Mouse (Mus musculus): Measurements from ENCODE around the gene Son. TPM values are rescaled to one million over a fixed set of nuclear protein-coding genes. Genes with fewer than 3 reads are reported as not detected.

Gene Son
- polyA plus RNA-seq, 1 experiment, result 67.5 TPM

- Histone ChIP-seq H3K27me3 (ENCODE audit: control insufficient read depth, insufficient read depth, low read length) (no peaks in the 10 kb centered on the region), H3K27ac (ENCODE audit: insufficient read depth, low read depth, low read length) (peak overlapping the region; percentile 18; the same call in 1 of the 2 replicates), H3K4me1 (ENCODE audit: control insufficient read depth, insufficient read depth, insufficient read length, low read length) (no peaks in the 10 kb centered on the region), H3K4me3 (ENCODE audit: low read depth, low read length) (peak overlapping the region; percentile 70), H3K36me3 (ENCODE audit: control insufficient read depth, insufficient read depth, low read length) (peaks cover 10% of the 10 kb centered on the region)
- TF ChIP-seq POLR2A (IDR thresholded peaks at IDR 0.05; ENCODE audit: low read depth, low read length) (no peak), CTCF (IDR thresholded peaks at IDR 0.05; ENCODE audit: extremely low read depth, insufficient read length, insufficient replicate concordance, low read depth, low read length) (no peak)
- WGBS, result 1% methylated on average over 11 of the region's 11 CpGs
Observed at GRCm38 (mm10) chr16:91645995-91646602, 1.2 kb upstream of the Son start.

- WGBS, result under 1% methylated on average over 59 of the region's 59 CpGs
Observed at GRCm38 (mm10) chr16:91646681-91647419, 456 bp upstream of the Son start, which contains the start of gene Gart. TSS of gene Gart (minus strand) at chr16:91646952.

GRCm38 (mm10) chr16:91648220-91648550 is 879 bp downstream of the Son start:
- Histone ChIP-seq H3K36me3 (ENCODE audit: control insufficient read depth, insufficient read depth, low read length) (peaks cover 12% of the 10 kb centered on the region), H3K27ac (ENCODE audit: insufficient read depth, low read depth, low read length) (peak overlapping the region; percentile 97), H3K4me1 (ENCODE audit: control insufficient read depth, insufficient read depth, insufficient read length, low read length) (no peaks in the 10 kb centered on the region), H3K27me3 (ENCODE audit: control insufficient read depth, insufficient read depth, low read length) (no peaks in the 10 kb centered on the region), H3K4me3 (ENCODE audit: low read depth, low read length) (peak overlapping the region; percentile 88)
- TF ChIP-seq CTCF (IDR thresholded peaks at IDR 0.05; ENCODE audit: extremely low read depth, insufficient read length, insufficient replicate concordance, low read depth, low read length) (no peak), POLR2A (IDR thresholded peaks at IDR 0.05; ENCODE audit: low read depth, low read length) (no peak; the same call in 1 of the 2 replicates)
- WGBS, result under 1% methylated on average over 24 of the region's 25 CpGs

More at GRCm38 (mm10) chr16:91646681-91647419, 456 bp upstream of the Son start, which contains the start of gene Gart:
- H3K36me3 ChIP-seq (ENCODE audit: control insufficient read depth, insufficient read depth, low read length), result peaks cover 9% of the 10 kb centered on the region
- H3K27me3 ChIP-seq (ENCODE audit: control insufficient read depth, insufficient read depth, low read length), result no peaks in the 10 kb centered on the region
- H3K27ac ChIP-seq (ENCODE audit: insufficient read depth, low read depth, low read length), result peak within 1 kb of the TSS; percentile 97
- no peaks in the 10 kb centered on the region for H3K4me1 ChIP-seq (ENCODE audit: control insufficient read depth, insufficient read depth, insufficient read length, low read length)
- TF ChIP-seq POLR2A (IDR thresholded peaks at IDR 0.05; ENCODE audit: low read depth, low read length) (peak; percentile 98), CTCF (IDR thresholded peaks at IDR 0.05; ENCODE audit: extremely low read depth, insufficient read length, insufficient replicate concordance, low read depth, low read length) (no peak)
- H3K4me3 ChIP-seq (ENCODE audit: low read depth, low read length), result peak within 1 kb of the TSS; percentile 88

- Histone ChIP-seq H3K36me3 (ENCODE audit: control insufficient read depth, insufficient read depth, low read length) (peaks cover 20% of the 10 kb centered on the region), H3K27ac (ENCODE audit: insufficient read depth, low read depth, low read length) (no peak overlapping the region), H3K4me3 (ENCODE audit: low read depth, low read length) (peak overlapping the region; percentile 16; the same call in 1 of the 2 replicates), H3K4me1 (ENCODE audit: control insufficient read depth, insufficient read depth, insufficient read length, low read length) (no peaks in the 10 kb centered on the region), H3K27me3 (ENCODE audit: control insufficient read depth, insufficient read depth, low read length) (no peaks in the 10 kb centered on the region)
- WGBS, result 19% methylated on average over 3 of the region's 3 CpGs
- TF ChIP-seq CTCF (IDR thresholded peaks at IDR 0.05; ENCODE audit: extremely low read depth, insufficient read length, insufficient replicate concordance, low read depth, low read length) (no peak), POLR2A (IDR thresholded peaks at IDR 0.05; ENCODE audit: low read depth, low read length) (no peak)
Observed at GRCm38 (mm10) chr16:91649246-91649645, 1.9 kb downstream of the Son start.

- TF ChIP-seq CTCF (IDR thresholded peaks at IDR 0.05; ENCODE audit: extremely low read depth, insufficient read length, insufficient replicate concordance, low read depth, low read length) (no peak), POLR2A (IDR thresholded peaks at IDR 0.05; ENCODE audit: low read depth, low read length) (no peak)
- peaks cover 22% of the 10 kb centered on the region for H3K36me3 ChIP-seq (ENCODE audit: control insufficient read depth, insufficient read depth, low read length)
- no peak overlapping the region for H3K4me3 ChIP-seq (ENCODE audit: low read depth, low read length)
- no peaks in the 10 kb centered on the region for H3K27me3 ChIP-seq (ENCODE audit: control insufficient read depth, insufficient read depth, low read length)
- no peak overlapping the region for H3K27ac ChIP-seq (ENCODE audit: insufficient read depth, low read depth, low read length)
- H3K4me1 ChIP-seq (ENCODE audit: control insufficient read depth, insufficient read depth, insufficient read length, low read length), result no peaks in the 10 kb centered on the region
Observed at GRCm38 (mm10) chr16:91649781-91650180, 2.5 kb downstream of the Son start.

- Histone ChIP-seq H3K4me1 (ENCODE audit: control insufficient read depth, insufficient read depth, insufficient read length, low read length) (no peaks in the 10 kb centered on the region), H3K4me3 (ENCODE audit: low read depth, low read length) (no peak overlapping the region), H3K27ac (ENCODE audit: insufficient read depth, low read depth, low read length) (no peak overlapping the region), H3K36me3 (ENCODE audit: control insufficient read depth, insufficient read depth, low read length) (peaks cover 45% of the 10 kb centered on the region), H3K27me3 (ENCODE audit: control insufficient read depth, insufficient read depth, low read length) (no peaks in the 10 kb centered on the region)
- whole genome bisulfite sequencing, result 85% methylated on average over 3 of the region's 3 CpGs
- TF ChIP-seq CTCF (IDR thresholded peaks at IDR 0.05; ENCODE audit: extremely low read depth, insufficient read length, insufficient replicate concordance, low read depth, low read length) (no peak), POLR2A (IDR thresholded peaks at IDR 0.05; ENCODE audit: low read depth, low read length) (no peak)
Observed at GRCm38 (mm10) chr16:91652191-91652590, 4.9 kb downstream of the Son start.

GRCm38 (mm10) chr16:91655285-91655684 is 8.0 kb downstream of the Son start:
- 96% methylated on average over 9 of the region's 9 CpGs for WGBS
- TF ChIP-seq CTCF (IDR thresholded peaks at IDR 0.05; ENCODE audit: extremely low read depth, insufficient read length, insufficient replicate concordance, low read depth, low read length) (no peak), POLR2A (IDR thresholded peaks at IDR 0.05; ENCODE audit: low read depth, low read length) (no peak)
- H3K27me3 ChIP-seq (ENCODE audit: control insufficient read depth, insufficient read depth, low read length), result no peaks in the 10 kb centered on the region
- peaks cover 76% of the 10 kb centered on the region for H3K36me3 ChIP-seq (ENCODE audit: control insufficient read depth, insufficient read depth, low read length)
- H3K4me1 ChIP-seq (ENCODE audit: control insufficient read depth, insufficient read depth, insufficient read length, low read length), result no peaks in the 10 kb centered on the region
- H3K4me3 ChIP-seq (ENCODE audit: low read depth, low read length), result no peak overlapping the region
- no peak overlapping the region for H3K27ac ChIP-seq (ENCODE audit: insufficient read depth, low read depth, low read length)
